Mouse (Mus musculus): ENCODE results near the gene Rnf26. TPM values are rescaled to one million over a fixed set of nuclear protein-coding genes. Genes with fewer than 3 reads are reported as not detected.
A peak's percentile ranks its signal among the peaks of the same experiment; 100 is the strongest.

The Rnf26 gene
- polyA plus RNA-seq, 1 experiment from 2014 or later, result 61.1 TPM

DNA sequence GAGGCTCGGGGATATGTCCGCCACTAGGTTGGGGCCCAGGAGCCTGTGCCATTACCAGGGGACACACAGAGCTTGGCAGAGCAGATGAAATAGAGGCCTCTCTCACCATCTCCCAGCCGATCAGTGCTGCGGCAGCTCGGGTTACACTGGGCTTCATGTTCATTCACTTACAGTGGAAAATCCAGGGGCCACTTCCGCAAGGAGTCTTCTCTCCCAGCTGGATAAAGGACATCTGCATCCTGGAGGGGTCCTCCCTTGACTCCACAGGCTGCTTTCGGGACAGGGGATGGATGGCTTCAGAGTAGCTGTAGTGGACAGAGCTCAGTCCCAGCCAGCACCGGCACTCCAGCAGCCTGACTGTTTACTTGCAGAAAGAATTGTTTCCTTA is 42.5 kb downstream of the Rnf26 start:
- Histone ChIP-seq H3K9me3 (ENCODE audit: control insufficient read depth, low read length) (no peaks in the 10 kb centered on the region), H3K9ac (ENCODE audit: low read depth, low read length) (no peak overlapping the region), H3K27ac (ENCODE audit: low read depth, low read length) (no peak overlapping the region), H3K36me3 (ENCODE audit: control insufficient read depth, insufficient read depth, low read length) (no peaks in the 10 kb centered on the region), H3K4me1 (replicated peaks; ENCODE audit: control insufficient read depth, insufficient read depth, low read length) (peaks cover 13% of the 10 kb centered on the region), H3K4me2 (no peak overlapping the region), H3K27me3 (replicated peaks; ENCODE audit: control insufficient read depth, insufficient read depth, low read length) (peaks cover 9% of the 10 kb centered on the region; the same call in 1 of the 2 replicates), H3K4me3 (ENCODE audit: low read depth, low read length) (no peak overlapping the region)
- 46% methylated on average over 8 of the region's 8 CpGs for WGBS
- ATAC-seq (replicated peaks; ENCODE audit: low FRiP score), result no peak
- no peak for DNase-seq (ENCODE audit: low spot score)

DNA sequence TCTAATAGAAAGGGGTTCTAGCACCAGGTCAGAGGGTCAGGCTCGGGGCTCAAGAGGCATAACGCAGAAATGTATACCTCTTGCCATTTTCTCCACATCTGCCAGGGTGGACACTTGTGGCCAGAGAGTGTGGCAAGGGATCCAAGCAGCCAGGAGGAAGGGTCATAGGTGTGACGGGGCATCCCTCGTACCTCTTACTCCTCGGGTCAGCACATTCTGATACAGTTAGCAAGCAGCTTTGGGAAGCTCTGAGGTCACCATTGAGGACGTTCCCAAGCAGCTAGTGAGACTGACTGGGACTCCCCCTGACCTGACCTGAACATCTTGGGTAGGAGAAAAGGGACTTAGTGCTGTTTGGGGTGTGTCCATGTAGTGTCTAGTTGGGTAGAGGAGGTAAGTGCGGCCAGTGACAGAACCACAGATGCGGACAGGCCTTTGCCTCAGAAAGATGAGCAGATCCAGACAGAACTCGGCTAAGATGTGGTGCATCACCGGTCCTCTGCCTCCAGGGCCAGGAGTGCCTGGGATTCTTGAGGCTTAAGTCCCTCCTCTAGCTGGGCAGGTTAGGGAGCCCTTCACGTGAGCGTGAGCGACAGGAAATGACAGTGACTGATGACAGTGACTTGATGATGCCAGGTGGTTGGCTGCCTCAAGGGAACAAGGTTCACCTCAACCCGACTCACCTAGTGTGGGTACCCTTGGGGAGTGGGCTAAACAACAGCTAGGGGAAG is 43.0 kb downstream of the Rnf26 start:
- H3K9ac ChIP-seq (ENCODE audit: low read depth, low read length), result no peak overlapping the region
- WGBS, result 61% methylated on average over 14 of the region's 14 CpGs
- ATAC-seq (replicated peaks; ENCODE audit: low FRiP score) (no peak), DNase-seq (ENCODE audit: low spot score) (no peak)
- no peak overlapping the region for H3K4me3 ChIP-seq (ENCODE audit: low read depth, low read length)
- peaks cover 9% of the 10 kb centered on the region; the same call in 1 of the 2 replicates for H3K27me3 ChIP-seq (replicated peaks; ENCODE audit: control insufficient read depth, insufficient read depth, low read length)
- H3K4me1 ChIP-seq (replicated peaks; ENCODE audit: control insufficient read depth, insufficient read depth, low read length), result peaks cover 13% of the 10 kb centered on the region
- no peak overlapping the region for H3K4me2 ChIP-seq
- H3K36me3 ChIP-seq (ENCODE audit: control insufficient read depth, insufficient read depth, low read length), result no peaks in the 10 kb centered on the region
- H3K9me3 ChIP-seq (ENCODE audit: control insufficient read depth, low read length), result no peaks in the 10 kb centered on the region
- no peak overlapping the region for H3K27ac ChIP-seq (ENCODE audit: low read depth, low read length)

DNA sequence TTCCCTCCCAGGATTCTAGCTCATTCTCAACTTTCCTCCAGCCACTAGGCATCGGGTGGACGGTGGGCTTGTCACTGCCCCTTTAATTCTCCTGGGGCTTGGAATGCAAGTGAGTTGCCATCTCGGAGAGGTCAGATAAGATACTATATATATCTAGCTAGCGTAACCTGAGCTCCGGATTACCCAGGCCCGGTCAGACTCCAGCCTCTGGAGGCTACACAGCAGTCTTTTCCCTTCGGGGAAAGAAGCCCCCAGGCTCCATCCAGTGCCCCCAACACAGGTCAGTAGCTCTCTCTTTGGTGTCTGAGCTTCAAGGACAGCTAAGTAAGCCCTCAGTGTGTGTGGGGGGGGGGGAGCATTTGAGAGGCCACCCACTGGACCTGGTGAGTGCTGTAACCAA is 44.1 kb downstream of the Rnf26 start:
- Histone ChIP-seq H3K4me2 (no peak overlapping the region), H3K9me3 (ENCODE audit: control insufficient read depth, low read length) (no peaks in the 10 kb centered on the region), H3K27me3 (replicated peaks; ENCODE audit: control insufficient read depth, insufficient read depth, low read length) (peaks cover 9% of the 10 kb centered on the region; the same call in 1 of the 2 replicates), H3K9ac (ENCODE audit: low read depth, low read length) (no peak overlapping the region), H3K36me3 (ENCODE audit: control insufficient read depth, insufficient read depth, low read length) (no peaks in the 10 kb centered on the region), H3K27ac (ENCODE audit: low read depth, low read length) (no peak overlapping the region), H3K4me3 (ENCODE audit: low read depth, low read length) (no peak overlapping the region), H3K4me1 (replicated peaks; ENCODE audit: control insufficient read depth, insufficient read depth, low read length) (peaks cover 13% of the 10 kb centered on the region)
- 12% methylated on average over 7 of the region's 7 CpGs for WGBS
- no peak for ATAC-seq (replicated peaks; ENCODE audit: low FRiP score)
- DNase-seq (ENCODE audit: low spot score), result no peak

DNA sequence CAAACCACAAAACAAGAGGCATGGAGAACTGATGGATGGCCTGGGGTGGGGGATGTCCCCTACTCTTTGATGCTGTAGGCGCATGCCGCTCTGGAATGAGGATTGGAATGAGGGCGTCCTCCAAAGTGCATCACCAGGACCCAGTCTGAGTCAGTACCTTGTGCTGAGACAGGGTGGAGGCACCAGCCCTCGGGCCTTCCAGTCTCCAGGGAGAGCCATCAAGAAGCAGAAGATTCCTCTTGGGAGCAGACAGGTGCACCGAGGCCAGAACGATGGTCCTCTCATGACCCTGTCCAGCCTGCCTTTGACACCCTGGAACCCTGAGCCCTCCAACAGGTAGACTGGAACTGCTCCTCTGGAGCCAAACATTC is 45.4 kb downstream of the Rnf26 start:
- peaks cover 13% of the 10 kb centered on the region for H3K4me1 ChIP-seq (replicated peaks; ENCODE audit: control insufficient read depth, insufficient read depth, low read length)
- no peak overlapping the region for H3K27ac ChIP-seq (ENCODE audit: low read depth, low read length)
- peak overlapping the region; percentile 98 for H3K4me2 ChIP-seq
- no peaks in the 10 kb centered on the region for H3K36me3 ChIP-seq (ENCODE audit: control insufficient read depth, insufficient read depth, low read length)
- no peak for DNase-seq (ENCODE audit: low spot score)
- 62% methylated on average over 6 of the region's 6 CpGs for WGBS
- no peak overlapping the region for H3K4me3 ChIP-seq (ENCODE audit: low read depth, low read length)
- H3K9ac ChIP-seq (ENCODE audit: low read depth, low read length), result peak overlapping the region; percentile 58; the same call in 1 of the 2 replicates
- no peaks in the 10 kb centered on the region for H3K9me3 ChIP-seq (ENCODE audit: control insufficient read depth, low read length)
- peaks cover 9% of the 10 kb centered on the region; the same call in 1 of the 2 replicates for H3K27me3 ChIP-seq (replicated peaks; ENCODE audit: control insufficient read depth, insufficient read depth, low read length)
- ATAC-seq (replicated peaks; ENCODE audit: low FRiP score), result no peak

DNA sequence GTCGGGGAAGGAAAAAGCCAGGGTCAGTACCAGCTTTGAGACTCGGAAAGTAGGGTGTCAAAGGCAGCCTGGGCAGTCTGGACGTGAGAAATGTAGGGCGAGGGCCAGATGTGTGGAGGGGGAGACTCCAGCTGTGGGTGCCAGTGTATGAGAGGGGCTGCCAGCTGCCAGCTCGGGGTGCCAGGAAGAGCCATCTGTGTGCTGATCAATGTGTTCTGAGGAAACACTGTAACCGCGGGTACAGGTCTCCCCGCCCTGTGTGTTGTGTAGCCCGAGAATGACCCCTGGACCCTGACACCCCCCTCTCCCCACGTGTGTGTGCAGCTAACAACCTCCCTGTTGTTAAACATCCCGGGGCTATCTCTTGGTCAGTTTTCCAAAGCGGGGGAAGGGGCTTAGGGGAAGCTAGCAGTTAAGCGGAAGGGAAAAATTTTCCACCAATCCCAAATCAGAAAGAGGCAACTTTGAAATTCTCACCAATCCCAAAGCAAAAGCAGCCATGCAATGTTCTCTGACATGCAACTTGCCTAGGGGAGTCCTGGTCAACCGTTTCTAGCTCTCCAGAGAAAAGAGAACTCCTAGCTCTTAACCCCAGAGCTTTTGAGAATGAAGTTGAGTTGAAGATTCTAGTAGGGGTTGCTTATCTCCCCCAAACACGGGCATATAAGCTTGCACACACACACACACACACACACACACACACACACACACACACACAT is 45.9 kb downstream of the Rnf26 start:
- H3K36me3 ChIP-seq (ENCODE audit: control insufficient read depth, insufficient read depth, low read length), result no peaks in the 10 kb centered on the region
- peak overlapping the region; percentile 58 for H3K9ac ChIP-seq (ENCODE audit: low read depth, low read length)
- no peaks in the 10 kb centered on the region for H3K9me3 ChIP-seq (ENCODE audit: control insufficient read depth, low read length)
- peaks cover 6% of the 10 kb centered on the region; the same call in 1 of the 2 replicates for H3K27me3 ChIP-seq (replicated peaks; ENCODE audit: control insufficient read depth, insufficient read depth, low read length)
- ATAC-seq (replicated peaks; ENCODE audit: low FRiP score), result peak; percentile 38
- H3K27ac ChIP-seq (ENCODE audit: low read depth, low read length), result no peak overlapping the region
- DNase-seq (ENCODE audit: low spot score), result no peak
- WGBS, result 11% methylated on average over 15 of the region's 15 CpGs
- peaks cover 13% of the 10 kb centered on the region for H3K4me1 ChIP-seq (replicated peaks; ENCODE audit: control insufficient read depth, insufficient read depth, low read length)
- peak overlapping the region; percentile 58 for H3K4me3 ChIP-seq (ENCODE audit: low read depth, low read length)
- peak overlapping the region; percentile 98 for H3K4me2 ChIP-seq

DNA sequence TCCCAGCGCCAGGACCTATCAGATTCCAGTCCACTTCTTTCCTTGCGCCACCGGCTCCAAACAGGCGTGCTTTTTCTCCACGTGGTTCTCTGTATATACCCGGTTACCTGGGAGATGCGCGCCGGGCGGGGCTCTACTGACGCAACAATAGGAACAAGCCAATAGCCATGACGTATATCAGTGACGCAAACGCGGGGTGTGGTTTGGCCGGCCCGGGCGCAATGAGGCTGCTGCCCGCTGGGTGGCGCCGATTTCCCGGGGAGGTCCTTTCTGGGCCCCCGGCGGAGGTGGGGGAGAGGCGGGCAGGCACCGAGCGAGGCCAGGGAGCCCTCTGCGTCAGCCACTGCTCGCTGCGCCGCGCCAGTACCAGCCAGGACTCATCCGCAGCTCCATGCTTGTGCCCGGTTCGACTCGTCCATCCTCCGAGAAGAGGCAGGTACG is 46.5 kb downstream of the Rnf26 start, which contains the start of gene Usp2:
Gene Usp2 (plus strand): TSS at position 237 of the 441 bp plus-strand sequence.
- Histone ChIP-seq H3K4me3 (ENCODE audit: low read depth, low read length) (peak within 1 kb of the TSS; percentile 58), H3K4me1 (replicated peaks; ENCODE audit: control insufficient read depth, insufficient read depth, low read length) (peaks cover 13% of the 10 kb centered on the region), H3K27me3 (replicated peaks; ENCODE audit: control insufficient read depth, insufficient read depth, low read length) (peaks cover 6% of the 10 kb centered on the region; the same call in 1 of the 2 replicates), H3K9me3 (ENCODE audit: control insufficient read depth, low read length) (no peaks in the 10 kb centered on the region), H3K27ac (ENCODE audit: low read depth, low read length) (no peak within 1 kb of the TSS), H3K4me2 (peak within 1 kb of the TSS; percentile 98), H3K36me3 (ENCODE audit: control insufficient read depth, insufficient read depth, low read length) (no peaks in the 10 kb centered on the region), H3K9ac (ENCODE audit: low read depth, low read length) (peak within 1 kb of the TSS; percentile 58)
- peak; percentile 95 for ATAC-seq (replicated peaks; ENCODE audit: low FRiP score)
- DNase-seq (ENCODE audit: low spot score), result peak; percentile 99
- under 1% methylated on average over 38 of the region's 38 CpGs for WGBS

DNA sequence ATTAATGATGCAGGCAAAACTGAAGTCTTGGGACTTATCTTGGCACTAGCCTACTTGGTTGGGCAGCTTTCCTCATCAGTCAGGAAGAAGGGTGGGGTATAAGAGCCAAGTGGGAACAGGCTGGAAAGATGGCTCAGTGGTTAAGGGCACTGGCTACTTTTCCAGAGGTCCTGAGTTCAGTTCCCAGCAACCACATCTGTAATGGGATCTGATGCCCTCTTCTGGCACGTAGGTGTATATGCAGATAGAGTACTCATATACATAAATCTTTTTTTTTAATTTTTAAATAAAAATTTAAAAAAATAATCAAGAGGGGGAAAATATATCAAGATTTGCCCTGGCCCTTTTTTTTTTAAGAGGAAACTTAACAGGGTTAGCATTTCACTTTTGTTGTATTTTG is 48.1 kb downstream of the Rnf26 start:
- H3K27me3 ChIP-seq (replicated peaks; ENCODE audit: control insufficient read depth, insufficient read depth, low read length), result peaks cover 1% of the 10 kb centered on the region; the same call in 1 of the 2 replicates
- H3K4me1 ChIP-seq (replicated peaks; ENCODE audit: control insufficient read depth, insufficient read depth, low read length), result peaks cover 11% of the 10 kb centered on the region
- H3K36me3 ChIP-seq (ENCODE audit: control insufficient read depth, insufficient read depth, low read length), result no peaks in the 10 kb centered on the region
- no peak overlapping the region for H3K27ac ChIP-seq (ENCODE audit: low read depth, low read length)
- H3K9me3 ChIP-seq (ENCODE audit: control insufficient read depth, low read length), result no peaks in the 10 kb centered on the region
- ATAC-seq (replicated peaks; ENCODE audit: low FRiP score) (no peak), DNase-seq (ENCODE audit: low spot score) (no peak)
- H3K9ac ChIP-seq (ENCODE audit: low read depth, low read length), result no peak overlapping the region
- 44% methylated on average over 1 of the region's 1 CpGs for WGBS
- no peak overlapping the region for H3K4me2 ChIP-seq
- H3K4me3 ChIP-seq (ENCODE audit: low read depth, low read length), result no peak overlapping the region

DNA sequence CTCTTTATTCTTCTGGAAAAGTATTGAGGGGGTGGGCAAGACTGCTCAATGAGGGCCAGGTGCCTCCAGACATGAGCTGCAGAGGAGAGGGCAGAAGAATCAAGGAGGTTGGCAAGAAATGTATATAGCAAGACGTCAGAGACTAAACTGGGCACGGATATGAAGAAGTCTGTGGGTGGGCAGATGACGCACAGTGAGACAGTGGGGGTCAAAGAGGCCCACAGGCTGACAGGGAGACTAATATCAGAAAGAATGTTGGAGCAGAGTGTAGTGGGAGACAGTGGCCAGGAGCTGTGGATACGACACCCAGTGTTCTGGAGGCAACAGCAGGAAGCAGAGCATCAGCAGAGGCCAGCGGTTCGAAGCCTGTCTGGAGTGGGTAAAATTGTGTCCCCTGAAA is 54.7 kb downstream of the Rnf26 start:
- DNase-seq (ENCODE audit: low spot score) (no peak), ATAC-seq (replicated peaks; ENCODE audit: low FRiP score) (no peak)
- no peaks in the 10 kb centered on the region for H3K4me1 ChIP-seq (replicated peaks; ENCODE audit: control insufficient read depth, insufficient read depth, low read length)
- no peaks in the 10 kb centered on the region for H3K27me3 ChIP-seq (replicated peaks; ENCODE audit: control insufficient read depth, insufficient read depth, low read length)
- no peak overlapping the region for H3K9ac ChIP-seq (ENCODE audit: low read depth, low read length)
- 75% methylated on average over 6 of the region's 6 CpGs for WGBS
- H3K9me3 ChIP-seq (ENCODE audit: control insufficient read depth, low read length), result no peaks in the 10 kb centered on the region
- no peaks in the 10 kb centered on the region for H3K36me3 ChIP-seq (ENCODE audit: control insufficient read depth, insufficient read depth, low read length)
- no peak overlapping the region for H3K4me2 ChIP-seq
- H3K27ac ChIP-seq (ENCODE audit: low read depth, low read length), result no peak overlapping the region
- H3K4me3 ChIP-seq (ENCODE audit: low read depth, low read length), result no peak overlapping the region

Measured in liver, embryonic 11.5 days (tissue).